Mouse (Mus musculus) heart, embryonic 11.5 days (tissue): ENCODE data around the gene Creb3. TPM values are rescaled to one million over a fixed set of nuclear protein-coding genes. Genes with fewer than 3 reads are reported as not detected.

Experiments used
- ATAC-seq: fragments of 200-750 bp; cut with Nextera tagmentation; replicated peaks from 2 replicates; pipeline ENCODE4 v1.8.0; 2017; ENCODE audit warnings: moderate library complexity; ENCODE audit not compliant: insufficient number of reproducible peaks, low FRiP score, low TSS enrichment
- H3K27ac ChIP-seq: fragments of 300-500 bp; sonication (generic); 2 replicates; pipeline ENCODE4 v1.5.1; 2014; ENCODE audit warnings: mild to moderate bottlenecking, low read depth, low read length
- H3K27me3 ChIP-seq: fragments of 300-500 bp; sonication (generic); 2 replicates; pipeline ENCODE4 v1.6.1; 2014; ENCODE audit warnings: mild to moderate bottlenecking, low read length, mixed read lengths; ENCODE audit not compliant: control insufficient read depth, insufficient read depth
- H3K36me3 ChIP-seq: fragments of 300-500 bp; sonication (generic); 2 replicates; pipeline ENCODE4 v1.6.1; 2014; ENCODE audit warnings: mild to moderate bottlenecking, low read length, moderate library complexity, mixed read lengths; ENCODE audit not compliant: control insufficient read depth, insufficient read depth
- H3K4me1 ChIP-seq: fragments of 300-500 bp; sonication (generic); 2 replicates; pipeline ENCODE4 v1.6.1; 2014; ENCODE audit warnings: low read length; ENCODE audit not compliant: control insufficient read depth, insufficient read depth
- H3K4me2 ChIP-seq: fragments of 300-500 bp; sonication (generic); 2 replicates; pipeline ENCODE4 v1.6.1; 2014; ENCODE audit warnings: mild to moderate bottlenecking, moderate library complexity
- H3K4me3 ChIP-seq: fragments of 300-500 bp; sonication (generic); 2 replicates; pipeline ENCODE4 v1.5.1; 2014; ENCODE audit warnings: low read depth, low read length
- H3K9ac ChIP-seq: fragments of 300-500 bp; sonication (generic); 2 replicates; pipeline ENCODE4 v1.6.1; 2014; ENCODE audit warnings: mild to moderate bottlenecking, low read depth, low read length, moderate library complexity
- H3K9me3 ChIP-seq: fragments of 300-500 bp; sonication (generic); replicated peaks from 2 replicates; pipeline ENCODE4 v1.6.1; 2016; ENCODE audit warnings: low read length; ENCODE audit not compliant: control insufficient read depth
- WGBS: fragments of 180-500 bp; shearing (Covaris S2); extraction: QIAGEN DNeasy Blood & Tissue Kit; methylation state at CpG from one replicate; pipeline ENCODE4 v1.1.7; 2014; ENCODE audit not compliant: insufficient replicate concordance; 5-methylcytosine and 5-hydroxymethylcytosine counted together
- polyA plus RNA-seq: library from polyadenylated mRNA; unstranded; fragments of >200 nt; fragmentation: Nextera tagmentation; extraction: Ambion mirVana; gene quantifications from 2 replicates; pipeline ENCODE4 v1.2.1, GENCODE M21; 2014

The Creb3 gene
- polyA plus RNA-seq = 59.7 and 77.1 TPM in 2 replicates

- H3K27ac ChIP-seq = peak within 1 kb of the TSS; percentile 100
- H3K9ac ChIP-seq = peak within 1 kb of the TSS; percentile 99
- ATAC-seq = peak; percentile 82
- H3K4me2 ChIP-seq = peak within 1 kb of the TSS; percentile 79
- under 1% methylated on average over 62 of the region's 62 CpGs for WGBS
- no peaks in the 10 kb centered on the region for H3K27me3 ChIP-seq
- no peaks in the 10 kb centered on the region for H3K9me3 ChIP-seq
- H3K4me3 ChIP-seq = peak within 1 kb of the TSS; percentile 97
- H3K36me3 ChIP-seq = peaks cover 10% of the 10 kb centered on the region
- H3K4me1 ChIP-seq = peaks cover 52% of the 10 kb centered on the region
Observed at GRCm38 (mm10) chr4:43561997-43562768, at the start of gene Creb3, which contains the start of gene Tln1. TSS of gene Creb3 (plus strand) at chr4:43562332. TSS of gene Tln1 (minus strand) at chr4:43562691.

- H3K4me2 ChIP-seq = no peak overlapping the region
- peaks cover 27% of the 10 kb centered on the region for H3K4me1 ChIP-seq
- H3K9me3 ChIP-seq = no peaks in the 10 kb centered on the region
- no peaks in the 10 kb centered on the region; the same call in 1 of the 2 replicates for H3K36me3 ChIP-seq
- no peak for ATAC-seq
- no peak overlapping the region for H3K27ac ChIP-seq
- no peak overlapping the region for H3K4me3 ChIP-seq
- 55% methylated on average over 7 of the region's 7 CpGs for WGBS
- no peak overlapping the region for H3K9ac ChIP-seq
- no peaks in the 10 kb centered on the region for H3K27me3 ChIP-seq
Observed at GRCm38 (mm10) chr4:43512653-43513052, 49.5 kb upstream of the Creb3 start.

GRCm38 (mm10) chr4:43513300-43513699, 48.8 kb upstream of the Creb3 start:
- H3K9ac ChIP-seq = no peak overlapping the region
- H3K4me1 ChIP-seq = peaks cover 23% of the 10 kb centered on the region
- H3K27me3 ChIP-seq = no peaks in the 10 kb centered on the region
- no peak overlapping the region for H3K27ac ChIP-seq
- H3K4me3 ChIP-seq = no peak overlapping the region
- H3K9me3 ChIP-seq = no peaks in the 10 kb centered on the region
- H3K4me2 ChIP-seq = no peak overlapping the region
- no peak for ATAC-seq
- no peaks in the 10 kb centered on the region; the same call in 1 of the 2 replicates for H3K36me3 ChIP-seq
- whole genome bisulfite sequencing = 78% methylated on average over 4 of the region's 4 CpGs

DNA sequence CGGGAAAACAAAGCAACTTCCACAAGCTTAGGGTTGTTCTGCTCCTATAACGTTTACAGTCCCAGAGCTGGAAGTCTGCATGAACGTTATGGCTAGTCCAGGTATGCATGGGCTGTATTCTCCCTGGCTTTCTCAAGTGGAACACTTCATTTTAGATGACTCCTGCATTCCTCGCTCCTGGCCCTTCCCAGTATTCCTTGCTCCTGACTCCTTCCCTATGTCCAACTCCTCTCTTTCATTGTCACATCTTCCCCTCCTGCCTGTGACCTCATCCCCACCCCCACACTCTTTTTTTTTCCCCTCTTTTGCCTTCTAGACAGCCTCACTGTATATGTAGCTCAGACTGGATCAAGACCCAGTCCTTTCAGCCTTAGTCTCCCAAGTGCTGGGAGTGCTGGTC, 48.3 kb upstream of the Creb3 start:
- Histone ChIP-seq H3K36me3 (no peaks in the 10 kb centered on the region; the same call in 1 of the 2 replicates), H3K4me3 (no peak overlapping the region), H3K4me1 (peaks cover 26% of the 10 kb centered on the region), H3K27me3 (no peaks in the 10 kb centered on the region), H3K4me2 (no peak overlapping the region), H3K9me3 (no peaks in the 10 kb centered on the region), H3K9ac (no peak overlapping the region), H3K27ac (no peak overlapping the region)
- 65% methylated on average over 4 of the region's 4 CpGs for WGBS
- no peak for ATAC-seq

GRCm38 (mm10) chr4:43515764-43516708, 46.1 kb upstream of the Creb3 start:
- Histone ChIP-seq H3K4me1 (peaks cover 44% of the 10 kb centered on the region), H3K4me3 (no peak overlapping the region), H3K27ac (no peak overlapping the region), H3K9me3 (no peaks in the 10 kb centered on the region), H3K27me3 (no peaks in the 10 kb centered on the region), H3K36me3 (peaks cover 4% of the 10 kb centered on the region; the same call in 1 of the 2 replicates), H3K4me2 (no peak overlapping the region), H3K9ac (no peak overlapping the region)
- no peak for ATAC-seq
- WGBS = 62% methylated on average over 11 of the region's 11 CpGs

DNA sequence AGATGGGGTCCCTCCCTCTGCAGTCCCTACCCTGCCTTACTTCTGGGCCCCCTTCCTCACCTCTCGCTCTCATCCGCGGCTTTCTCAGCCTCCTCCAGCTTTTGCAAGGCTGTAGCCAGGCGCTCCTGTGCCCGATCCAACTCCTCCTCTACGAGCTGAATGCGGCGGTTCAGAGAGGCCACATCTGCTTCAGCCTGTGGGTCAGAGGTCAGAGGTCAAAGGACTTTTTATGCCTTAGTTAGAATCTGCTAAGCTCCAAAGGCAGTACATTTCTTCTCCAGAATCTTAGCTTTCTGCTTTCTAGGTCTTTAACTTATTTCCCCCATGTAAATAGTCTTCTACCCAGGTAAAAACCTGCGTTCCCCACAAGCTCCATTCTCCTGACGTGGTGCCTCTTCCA, 42.6 kb upstream of the Creb3 start:
- Histone ChIP-seq H3K9me3 (no peaks in the 10 kb centered on the region), H3K4me1 (peaks cover 54% of the 10 kb centered on the region), H3K27me3 (peaks cover 4% of the 10 kb centered on the region), H3K36me3 (peaks cover 4% of the 10 kb centered on the region; the same call in 1 of the 2 replicates), H3K27ac (no peak overlapping the region), H3K4me2 (peak overlapping the region; percentile 70), H3K4me3 (peak overlapping the region; percentile 16; the same call in 1 of the 2 replicates), H3K9ac (0 out of 2 replicates have a peak overlapping the region, but pooled peaks have one; percentile 34)
- 16% methylated on average over 10 of the region's 10 CpGs for WGBS
- no peak for ATAC-seq

GRCm38 (mm10) chr4:43519956-43520355, 42.2 kb upstream of the Creb3 start:
- Histone ChIP-seq H3K27me3 (peaks cover 4% of the 10 kb centered on the region), H3K9ac (0 out of 2 replicates have a peak overlapping the region, but pooled peaks have one; percentile 34), H3K27ac (0 out of 2 replicates have a peak overlapping the region, but pooled peaks have one; percentile 29), H3K4me2 (peak overlapping the region; percentile 70), H3K4me3 (peak overlapping the region; percentile 16; the same call in 1 of the 2 replicates), H3K4me1 (peaks cover 52% of the 10 kb centered on the region), H3K36me3 (peaks cover 4% of the 10 kb centered on the region; the same call in 1 of the 2 replicates), H3K9me3 (no peaks in the 10 kb centered on the region)
- WGBS = 14% methylated on average over 6 of the region's 6 CpGs
- ATAC-seq = no peak

GRCm38 (mm10) chr4:43527880-43528279, 34.3 kb upstream of the Creb3 start:
- H3K4me1 ChIP-seq = peaks cover 16% of the 10 kb centered on the region
- no peaks in the 10 kb centered on the region for H3K9me3 ChIP-seq
- 66% methylated on average over 5 of the region's 5 CpGs for WGBS
- H3K36me3 ChIP-seq = peaks cover 16% of the 10 kb centered on the region
- no peak for ATAC-seq
- H3K4me2 ChIP-seq = no peak overlapping the region
- no peak overlapping the region for H3K27ac ChIP-seq
- no peak overlapping the region for H3K4me3 ChIP-seq
- H3K27me3 ChIP-seq = peaks cover 4% of the 10 kb centered on the region
- H3K9ac ChIP-seq = no peak overlapping the region
